Mouse (Mus musculus) heart, adult 8-10 months (tissue): ENCODE data around the gene Efnb1. TPM values are rescaled to one million over a fixed set of nuclear protein-coding genes. Genes with fewer than 3 reads are reported as not detected.
"Not testable (repeated sequence)": the region's sequence is repeated elsewhere in the genome, so short reads cannot be mapped to it uniquely, and the experiment has no call there.

Source experiments
- DNase-seq: peaks from one replicate; pipeline ENCODE4 v3.0.0; 2022; ENCODE audit warnings: low spot score
- total RNA-seq, 4 experiments: library from RNA; stranded (reverse); gene quantifications; 2 replicates each; pipeline ENCODE4 v1.2.4; 2022

Efnb1 gene
- total RNA-seq, result 10 to 100 TPM; 15.8 to 18.7 (median 16.4) TPM

DNA sequence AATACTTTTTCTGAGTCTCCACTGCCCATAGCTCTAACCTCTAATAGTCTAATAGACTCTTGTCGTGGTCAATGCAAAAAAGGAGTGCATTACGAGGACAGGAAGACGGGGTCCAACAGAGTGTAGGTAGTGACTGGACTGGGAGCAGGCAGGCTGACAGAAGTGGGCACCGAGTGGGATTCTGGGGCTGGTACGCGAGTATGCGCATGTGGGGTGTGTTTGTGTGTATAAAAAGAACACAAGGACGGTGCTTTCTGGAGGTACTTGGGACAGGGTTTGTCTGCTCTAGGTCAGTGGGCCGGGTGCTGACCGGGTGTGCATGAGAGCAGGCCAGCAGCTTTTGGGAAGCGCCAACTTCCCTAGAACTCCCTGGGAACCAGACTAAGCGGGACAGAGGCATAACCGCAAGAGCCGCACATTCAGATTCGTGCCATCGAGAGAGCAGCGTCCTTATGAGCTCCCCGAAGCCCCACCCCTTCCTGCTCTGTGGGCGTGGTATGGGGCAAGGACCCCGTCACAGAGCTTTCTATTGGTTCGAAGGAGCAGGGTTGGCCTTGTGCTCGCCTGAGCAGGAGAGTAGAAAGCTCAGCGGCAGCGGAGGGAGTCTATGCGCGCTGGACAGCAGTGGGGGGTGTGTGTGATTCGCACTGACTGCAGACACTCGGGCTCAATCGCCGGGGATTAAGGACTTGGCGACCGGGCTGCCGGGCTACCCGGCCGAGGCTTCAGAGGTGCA is at the start of gene Efnb1:
Gene Efnb1 (plus strand): TSS at position 608 of the 736 bp plus-strand sequence.
- DNase-seq, result peak; percentile 93

DNA sequence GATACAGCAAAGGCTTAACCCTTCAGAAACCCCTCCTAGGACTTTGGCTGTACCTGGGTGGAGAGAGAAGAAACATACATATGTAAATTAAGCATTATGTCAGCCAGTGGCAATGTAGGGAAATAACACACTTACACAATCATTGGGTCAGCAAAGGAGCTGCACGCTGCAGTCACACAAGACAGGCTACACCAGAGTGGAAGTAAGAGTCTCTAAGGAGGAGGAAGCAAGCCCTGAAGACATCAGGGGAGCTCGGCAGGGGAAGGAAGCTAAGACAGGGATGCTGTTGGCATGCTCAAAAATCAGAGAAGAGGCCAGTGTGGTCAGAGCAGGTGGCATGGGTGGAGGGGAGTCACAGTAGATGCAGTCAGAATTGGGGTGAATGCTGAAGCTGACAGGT is 43.2 kb upstream of the Efnb1 start:
- DNase-seq, result no peak

DNA sequence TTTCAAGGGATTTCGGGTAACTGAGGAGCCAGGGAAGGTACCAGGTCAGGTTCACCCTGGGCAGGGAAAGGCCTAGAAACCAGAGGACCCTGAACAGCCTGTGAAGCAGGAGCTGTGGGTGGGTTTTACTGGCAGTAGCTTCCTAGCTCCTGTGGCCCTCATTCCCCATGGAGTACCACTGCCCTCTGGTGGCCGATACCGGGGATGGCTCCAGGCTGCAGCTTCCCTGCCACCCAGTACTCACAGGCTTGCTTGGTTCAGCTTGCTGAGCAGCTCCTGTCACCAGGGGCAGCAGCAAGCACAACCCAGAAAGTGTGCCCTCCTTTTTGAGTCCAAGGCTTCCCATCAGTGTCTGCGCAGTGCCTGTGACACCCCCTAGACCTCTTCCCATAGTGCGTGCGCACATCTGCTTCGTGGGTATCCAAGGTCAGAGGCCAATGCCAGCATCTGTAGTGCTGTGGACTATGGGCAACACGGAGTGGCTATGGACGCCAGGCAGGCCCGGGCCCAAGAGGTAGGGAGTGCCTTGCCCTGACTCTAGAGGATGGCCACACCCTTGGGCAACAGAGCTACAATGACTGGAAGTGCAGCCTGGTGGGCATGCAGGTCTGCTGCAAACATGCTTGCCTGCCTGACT is 24.7 kb upstream of the Efnb1 start:
- not testable (repeated sequence) for DNase-seq

DNA sequence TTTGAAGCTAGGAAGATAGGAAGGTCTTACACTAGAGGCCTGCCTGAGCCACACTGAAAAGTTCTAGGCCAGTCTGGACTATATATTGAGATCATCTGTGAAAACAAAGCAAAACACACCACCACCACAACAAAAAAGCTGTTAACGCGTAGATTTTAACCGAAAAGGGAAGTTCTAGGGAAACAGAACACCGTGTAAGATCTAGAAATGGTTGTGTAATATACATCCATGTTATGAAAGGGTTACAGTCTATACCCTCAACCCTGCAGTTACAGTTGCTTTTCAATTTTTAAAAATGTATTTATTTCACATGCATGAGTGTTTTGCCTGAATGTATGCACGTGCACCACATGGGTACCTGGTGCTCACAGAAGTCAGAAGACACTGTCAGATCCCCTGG is 16.4 kb upstream of the Efnb1 start:
- DNase-seq, result no peak

DNA sequence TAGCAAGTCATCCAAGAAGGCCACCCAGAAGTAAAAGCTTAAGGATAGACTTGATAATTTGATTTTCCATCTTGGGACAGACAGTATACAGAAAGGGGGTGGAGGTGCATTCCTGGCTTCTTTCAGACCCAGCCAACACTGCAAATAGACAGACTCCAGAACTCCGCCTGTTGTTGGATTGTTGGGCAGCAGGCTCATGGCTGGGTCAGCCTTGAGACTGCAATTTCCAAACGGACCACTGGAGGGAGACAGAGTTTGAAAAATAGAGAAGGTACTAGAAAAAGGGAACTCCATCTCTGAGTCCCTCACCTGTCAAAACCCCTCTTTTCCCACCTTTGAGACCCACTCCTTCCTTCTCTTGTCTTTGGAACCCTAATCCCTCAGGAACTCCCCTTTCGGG is 5.9 kb upstream of the Efnb1 start:
- DNase-seq, result peak; percentile 66

DNA sequence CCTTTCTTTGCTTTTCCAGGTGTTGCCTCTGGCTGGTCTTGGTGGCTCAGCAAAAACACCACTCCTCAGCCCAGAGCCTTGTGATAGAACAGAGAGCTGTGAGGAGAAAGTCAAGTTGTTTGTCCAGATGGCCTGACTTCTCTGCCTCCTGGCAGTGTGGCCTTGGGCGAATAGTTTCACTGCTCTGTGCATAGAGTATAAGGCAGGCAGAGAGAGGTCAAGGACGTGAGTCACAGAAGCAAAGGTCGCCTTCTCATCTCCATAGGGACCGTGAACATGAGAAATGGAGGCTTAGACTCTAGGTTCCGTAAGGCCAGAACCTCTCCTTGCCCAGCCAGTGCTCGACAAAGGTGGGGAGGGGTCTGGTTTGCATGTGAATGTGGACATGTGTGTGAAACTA is 3.4 kb upstream of the Efnb1 start:
- DNase-seq, result no peak

DNA sequence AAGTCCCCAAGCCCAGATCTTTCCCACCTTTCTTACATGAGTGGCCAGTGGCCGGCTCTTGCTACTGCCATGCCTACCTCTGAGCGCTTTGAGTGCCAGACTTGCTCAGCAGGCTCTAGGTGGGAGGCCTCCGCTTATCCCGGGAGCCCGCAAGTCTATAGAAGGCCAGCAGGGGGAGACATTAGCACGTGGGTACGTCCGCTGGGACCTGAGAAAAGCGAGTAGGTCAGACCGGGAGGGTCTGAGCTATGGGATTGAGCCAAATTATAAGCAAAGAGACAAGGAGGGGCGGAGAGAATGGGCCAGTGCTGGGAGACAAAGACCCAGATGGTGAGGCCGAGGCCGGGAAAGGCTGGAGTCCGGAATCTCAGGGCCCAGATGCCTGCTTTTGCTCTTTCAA is 1.0 kb upstream of the Efnb1 start:
- peak; percentile 83 for DNase-seq

DNA sequence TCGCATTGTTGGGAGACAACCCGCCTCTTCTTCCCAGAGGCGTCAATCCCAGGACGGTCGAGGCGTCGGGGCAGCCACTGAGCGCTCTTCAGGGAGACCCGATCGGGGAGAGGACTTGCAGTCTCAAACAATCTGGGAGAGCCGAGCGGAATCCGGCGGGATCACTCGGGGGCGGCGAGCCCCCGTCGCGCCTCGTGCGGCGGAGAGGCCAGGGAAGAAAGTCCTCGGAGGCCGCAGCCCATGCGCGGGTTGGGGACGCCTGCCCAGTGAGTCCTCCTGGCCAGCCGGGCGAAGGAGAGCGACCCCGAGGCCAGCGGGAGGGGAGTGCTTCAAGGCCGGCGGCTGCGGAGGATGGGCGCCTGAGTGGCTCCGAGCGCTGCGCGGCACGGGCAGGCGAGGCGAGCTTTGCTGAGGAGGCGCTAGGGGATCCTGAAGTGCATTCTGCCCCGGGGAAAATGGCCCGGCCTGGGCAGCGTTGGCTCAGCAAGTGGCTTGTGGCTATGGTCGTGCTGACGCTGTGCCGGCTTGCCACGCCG is 569 bp downstream of the Efnb1 start:
- DNase-seq, result no peak

DNA sequence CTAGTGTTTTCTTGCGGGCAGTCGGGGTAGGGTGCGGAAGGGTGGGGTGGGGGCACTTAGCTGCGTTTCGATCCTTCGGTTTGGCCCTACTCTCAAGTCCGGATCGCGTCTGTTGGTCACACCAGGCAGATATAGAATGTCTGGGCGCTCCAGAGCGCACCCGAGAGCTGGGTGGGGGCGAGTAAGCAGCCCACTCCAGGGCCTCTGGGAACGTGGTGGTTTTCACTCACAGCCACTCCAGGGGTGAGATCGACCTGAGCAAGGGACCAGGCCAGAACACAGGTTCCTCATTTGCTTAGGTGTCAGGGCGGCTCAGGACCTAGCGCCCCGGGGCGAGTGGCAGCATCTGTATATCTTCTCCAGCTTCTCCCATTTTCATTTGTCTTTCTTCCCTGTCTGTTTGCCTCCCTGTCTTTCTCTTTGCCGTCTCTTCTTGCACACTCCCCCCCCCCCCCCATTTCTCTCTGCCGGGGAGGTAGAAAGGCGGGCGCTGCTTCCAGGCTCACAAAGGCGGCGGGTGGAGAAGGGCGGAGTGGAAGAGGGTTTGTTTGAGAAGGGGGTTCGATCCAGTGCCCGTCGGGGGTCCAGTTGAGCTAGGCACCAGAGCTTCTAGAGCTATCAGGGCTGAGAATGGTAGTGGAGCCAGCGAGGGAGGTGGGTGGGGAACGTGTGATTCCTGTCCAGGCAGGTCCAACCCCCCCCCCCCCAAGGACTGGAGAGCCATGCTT is 1.4 kb downstream of the Efnb1 start:
- DNase-seq, result no peak

DNA sequence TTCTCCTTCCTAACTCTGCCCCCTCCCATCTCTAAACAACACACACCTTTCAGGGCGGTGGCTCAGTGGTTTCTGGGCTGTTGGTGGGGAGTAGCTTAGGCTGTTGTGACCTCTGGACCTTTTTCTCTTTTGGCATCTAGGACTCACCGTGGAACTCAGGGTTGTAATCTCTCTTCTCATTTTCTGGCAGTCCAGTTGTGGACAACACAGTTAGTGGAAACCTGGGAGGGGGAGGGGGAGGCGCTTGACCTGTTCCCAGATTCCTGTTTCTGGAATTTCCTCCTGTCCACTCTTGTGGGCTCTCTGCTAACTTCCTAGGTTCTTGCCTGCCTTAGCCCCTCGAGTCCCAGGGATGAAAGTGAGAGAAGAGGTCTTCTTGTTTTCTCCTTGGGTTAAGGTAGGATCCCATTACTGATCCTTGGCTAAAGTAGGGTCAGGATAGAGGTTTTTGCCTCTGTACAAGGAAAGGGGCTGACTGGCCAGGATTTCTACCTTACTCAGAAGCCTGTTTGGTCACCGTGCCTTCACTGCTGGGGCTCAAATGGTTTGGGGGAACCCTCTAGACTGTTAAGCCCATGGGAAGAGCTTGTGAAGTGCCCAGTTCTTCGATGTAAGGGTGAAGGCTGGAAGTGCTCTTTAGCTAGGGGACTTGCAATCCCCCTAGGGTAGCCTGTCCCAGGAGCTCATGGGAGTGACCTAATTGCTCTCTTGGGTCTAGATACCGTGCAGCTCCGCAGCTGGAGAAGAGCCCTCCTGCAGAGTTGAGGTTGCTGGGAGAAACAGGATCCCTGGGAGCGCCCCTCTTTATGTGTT is 2.2 kb downstream of the Efnb1 start:
- no peak for DNase-seq

DNA sequence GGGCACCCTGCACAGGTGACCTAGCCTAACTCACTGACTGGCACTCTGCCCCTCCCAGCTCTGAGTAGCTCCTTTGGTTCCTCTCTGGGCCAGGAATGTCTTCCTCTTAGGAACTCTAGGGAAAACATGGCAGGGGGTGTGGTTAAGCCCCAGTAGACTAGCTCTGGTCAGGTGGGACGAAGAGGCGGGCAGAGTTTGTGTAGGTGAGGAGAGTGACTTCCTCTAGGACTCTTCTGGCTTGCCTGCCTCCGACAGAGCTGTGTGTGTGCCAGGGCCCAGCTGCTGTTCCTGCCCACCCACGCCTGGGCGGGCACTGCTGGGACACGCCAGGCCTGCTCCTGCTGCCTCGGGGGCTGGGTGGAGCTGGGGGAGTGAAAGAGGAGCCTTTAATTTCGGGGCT is 5.1 kb downstream of the Efnb1 start:
- no peak for DNase-seq

DNA sequence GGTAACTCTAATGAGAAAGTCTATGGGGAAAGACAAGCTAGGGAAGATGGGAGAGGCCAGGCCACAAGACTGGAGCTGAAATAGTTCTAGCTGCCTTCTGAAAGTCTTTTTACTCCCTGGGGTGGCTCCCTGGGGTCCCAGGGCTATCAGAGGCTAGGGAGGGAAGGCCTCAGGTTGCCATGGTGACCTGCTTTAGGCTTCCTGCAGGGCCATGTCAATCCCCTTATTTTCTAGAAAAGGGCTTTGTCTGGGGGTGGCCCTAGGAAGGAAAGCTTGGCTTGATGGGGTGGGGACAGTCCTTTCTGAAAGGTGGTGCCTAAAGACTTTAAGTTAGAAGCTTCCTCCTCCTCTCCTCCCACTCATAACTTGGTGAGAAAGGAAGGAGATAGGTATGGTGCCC is 6.0 kb downstream of the Efnb1 start:
- no peak for DNase-seq

DNA sequence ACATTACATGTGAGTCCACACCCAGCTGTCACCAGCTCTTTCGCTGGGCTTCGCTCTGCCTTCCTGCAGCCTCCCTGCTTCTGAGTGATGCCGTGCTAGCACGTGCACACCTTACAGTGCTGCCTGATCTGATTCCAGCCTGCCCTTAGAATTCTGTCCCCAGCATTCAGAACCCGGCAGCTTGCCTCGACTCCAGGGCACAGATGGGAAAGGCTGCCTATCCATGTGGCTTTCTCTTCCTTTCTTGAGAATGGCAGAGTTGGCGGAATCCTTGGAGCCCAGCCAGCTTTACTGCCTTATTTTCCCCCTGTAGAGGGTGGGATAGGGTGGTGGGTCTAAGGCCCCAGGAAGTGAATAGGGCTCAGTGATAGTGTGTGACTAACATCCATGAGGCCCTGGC is 9.6 kb downstream of the Efnb1 start:
- no peak for DNase-seq

DNA sequence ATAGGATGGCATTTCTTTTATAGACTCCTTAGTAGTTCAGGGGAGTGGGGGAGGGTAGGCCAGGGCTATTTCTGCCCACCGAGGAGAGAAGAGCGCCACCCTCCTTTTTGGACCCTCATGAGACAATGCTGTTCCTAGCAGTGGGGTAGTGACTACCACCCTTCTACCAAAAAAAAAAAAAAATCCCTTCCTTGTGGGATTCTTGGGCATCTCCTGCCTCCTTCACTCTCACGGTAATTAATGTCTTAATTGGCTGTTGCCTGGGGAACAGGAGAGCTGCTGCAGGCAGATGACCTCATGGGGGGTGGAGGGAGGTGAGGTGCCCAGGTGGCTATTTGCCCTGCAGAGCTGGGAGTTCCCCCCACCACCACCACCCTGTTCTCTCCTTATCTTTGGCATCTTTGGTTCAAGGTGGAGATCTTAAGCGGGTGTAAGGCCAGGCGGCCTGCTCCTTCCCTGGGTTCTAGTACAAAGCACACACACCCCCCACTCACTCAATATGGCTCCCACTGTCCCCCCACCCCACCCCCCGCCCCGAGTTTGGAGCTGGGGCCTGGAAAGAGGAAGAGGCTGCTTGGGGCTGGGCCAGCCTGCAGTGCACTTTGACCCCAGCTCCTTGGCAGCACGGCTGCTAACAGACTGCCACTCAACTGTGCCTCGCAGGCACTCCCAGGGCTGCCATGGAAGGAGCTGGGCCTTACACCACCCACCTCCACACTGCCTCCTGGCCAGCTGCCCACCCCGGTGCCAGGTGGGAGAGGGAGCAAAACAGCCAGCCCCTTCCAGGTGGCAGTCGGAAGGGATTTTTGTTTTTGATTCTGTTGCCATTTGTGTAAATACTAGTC is 12.4 kb downstream of the Efnb1 start:
- no peak for DNase-seq

DNA sequence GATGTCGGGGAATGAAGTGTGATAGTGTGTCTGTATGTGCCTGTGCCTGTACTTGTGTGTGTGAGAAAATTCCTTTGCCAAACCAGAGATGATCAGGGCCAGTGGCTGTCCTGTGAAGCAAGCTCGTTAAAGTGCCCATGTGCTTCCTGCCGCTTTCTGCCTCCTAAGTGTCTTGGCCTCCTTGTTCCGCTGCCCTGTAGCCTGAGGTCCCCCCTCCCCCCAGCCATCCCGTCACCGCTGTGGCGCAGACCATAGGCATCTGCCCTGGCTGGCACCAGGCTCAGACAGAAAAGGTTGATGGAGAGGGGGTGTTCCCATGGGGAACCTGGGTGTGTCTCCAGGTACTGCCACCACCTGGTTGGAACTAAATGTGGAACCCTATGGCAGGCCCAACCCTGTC is 13.1 kb downstream of the Efnb1 start:
- no peak for DNase-seq

DNA sequence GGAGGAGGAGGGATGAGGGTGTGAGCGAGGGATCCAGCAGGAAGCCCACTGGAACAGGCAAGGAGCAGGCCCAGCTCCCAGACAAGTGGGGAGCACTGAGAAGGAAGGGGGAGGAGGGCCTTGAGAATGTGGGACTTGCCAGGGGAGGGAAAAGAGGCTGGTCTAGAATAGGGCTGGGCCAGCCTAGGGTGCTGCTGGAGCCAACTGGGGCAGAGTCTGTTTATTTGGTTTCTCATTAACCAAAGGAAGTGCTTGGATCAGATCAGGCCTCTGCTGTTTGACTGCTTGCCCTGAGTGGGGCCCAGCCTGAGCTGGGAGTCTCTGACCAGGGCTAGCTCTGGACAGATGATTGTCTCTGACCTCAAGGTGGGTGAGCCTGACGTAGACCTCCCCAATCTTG is 14.0 kb downstream of the Efnb1 start:
- no peak for DNase-seq

DNA sequence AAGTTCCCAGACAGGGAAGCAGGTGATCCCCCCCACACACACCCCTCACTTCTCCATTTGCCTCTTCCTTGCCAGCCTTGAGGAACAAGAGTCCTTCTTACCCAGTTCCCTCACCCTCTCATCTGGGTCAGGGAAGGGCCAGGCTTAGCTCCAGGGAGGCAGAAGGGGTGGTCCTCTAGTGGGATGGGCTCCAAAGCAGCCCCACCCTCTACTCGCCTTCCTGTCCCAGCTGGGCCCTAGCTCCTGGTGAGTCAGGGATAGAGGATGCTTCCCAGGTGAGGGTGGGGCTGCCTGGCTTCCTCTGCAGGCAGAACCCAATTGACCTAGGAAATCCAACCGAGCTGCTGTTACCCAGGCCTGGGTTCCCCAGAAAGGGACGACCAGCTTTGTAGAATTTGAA is 14.8 kb downstream of the Efnb1 start:
- DNase-seq, result no peak

DNA sequence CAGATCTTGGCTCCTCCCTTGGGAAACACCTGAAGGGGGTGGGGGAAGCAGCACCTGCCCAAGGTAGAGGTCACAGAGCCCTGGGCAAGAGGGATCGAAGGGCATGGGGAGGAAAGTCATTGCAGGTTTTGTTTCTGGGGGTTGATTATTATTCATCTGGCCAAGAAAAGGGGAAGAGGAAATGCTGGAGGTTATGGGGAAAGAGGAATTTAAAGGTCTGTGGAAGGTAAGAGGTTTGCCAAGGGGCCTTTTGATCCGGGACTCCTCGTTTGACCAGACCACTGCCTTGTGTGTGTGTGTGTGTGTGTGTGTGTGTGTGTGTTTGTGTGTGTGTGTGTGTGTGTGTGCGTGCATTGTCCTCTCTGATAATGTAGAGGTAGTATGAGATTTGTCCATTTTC is 15.5 kb downstream of the Efnb1 start:
- DNase-seq, result no peak

DNA sequence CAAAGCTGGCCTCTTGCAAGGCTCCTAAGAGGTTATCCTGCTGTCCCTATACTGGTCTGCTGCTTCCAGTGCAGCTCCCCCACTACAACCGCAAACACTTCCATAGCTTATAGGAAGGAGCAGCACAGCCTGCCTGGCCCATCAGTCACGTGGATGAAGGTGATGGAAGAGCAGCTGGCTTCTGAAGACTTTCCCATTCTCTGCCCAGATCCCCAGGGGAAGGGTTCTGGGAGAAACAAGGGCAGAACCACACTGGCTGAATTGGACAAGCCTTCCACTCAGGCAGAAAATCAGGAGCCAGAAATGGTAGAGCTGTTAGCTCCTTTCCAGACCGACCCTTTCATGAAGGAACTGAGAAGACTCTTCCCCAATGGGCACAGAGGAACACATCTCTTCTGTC is 16.2 kb downstream of the Efnb1 start:
- no peak for DNase-seq

DNA sequence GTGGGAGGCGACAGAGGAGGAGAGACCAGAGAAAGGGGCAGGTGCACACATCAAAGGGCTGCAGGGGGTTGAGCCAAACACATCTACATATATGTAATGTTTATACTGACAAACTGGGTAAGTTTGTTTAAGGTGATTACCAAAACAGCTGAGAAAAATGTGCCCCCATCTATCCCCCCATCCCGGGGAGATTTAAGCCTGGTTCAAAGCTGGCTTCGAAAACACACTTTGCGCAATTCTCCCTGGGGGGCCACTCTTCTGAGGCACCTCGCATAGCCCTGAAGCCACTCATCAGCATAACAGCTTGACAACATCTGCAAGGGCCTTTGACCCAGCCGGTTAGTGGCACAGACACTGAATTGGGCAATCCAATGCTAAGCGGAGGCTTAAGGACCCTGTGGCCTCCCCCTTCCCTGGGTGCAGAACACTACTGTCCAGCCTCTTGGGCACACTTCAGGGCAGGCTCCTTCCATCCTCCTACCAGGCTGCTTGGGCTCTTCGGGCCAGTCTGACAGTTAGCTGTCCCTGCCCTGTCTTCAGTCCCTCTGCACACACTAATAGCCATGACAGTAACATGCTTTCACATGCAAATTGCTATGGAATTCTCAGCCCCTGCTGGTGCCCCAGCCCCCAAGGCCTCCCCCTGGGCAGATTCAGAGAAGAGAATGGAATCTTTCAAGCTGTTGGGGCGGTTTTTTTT is 16.8 kb downstream of the Efnb1 start:
- no peak for DNase-seq
